Mouse (Mus musculus) lung, postnatal 0 days (tissue): ENCODE measurements around the gene Vmn1r183. TPM values are rescaled to one million over a fixed set of nuclear protein-coding genes. Genes with fewer than 3 reads are reported as not detected.
A peak's percentile ranks its signal among the peaks of the same experiment; 100 is the strongest.

Experiments used
- ATAC-seq: fragments of 200-750 bp; cut with Nextera tagmentation; 2 replicates; pipeline ENCODE4 v1.8.0; 2017; ENCODE audit warnings: moderate library complexity
- DNase-seq: peaks from one replicate; pipeline ENCODE4 v3.0.0-alpha.2; 2016; ENCODE audit warnings: low spot score
- H3K27ac ChIP-seq: fragments of 300-500 bp; sonication (generic); 2 replicates; pipeline ENCODE4 v1.5.1; 2014; ENCODE audit warnings: antibody characterized with exemption, mild to moderate bottlenecking, low read length, mixed read lengths
- H3K27me3 ChIP-seq: fragments of 300-500 bp; sonication (generic); replicated peaks from 2 replicates; pipeline ENCODE4 v1.6.1; 2014; ENCODE audit warnings: low read length, mixed read lengths; ENCODE audit not compliant: insufficient read depth
- H3K36me3 ChIP-seq: fragments of 300-500 bp; sonication (generic); 2 replicates; pipeline ENCODE4 v1.6.1; 2014; ENCODE audit warnings: low read length, mixed read lengths; ENCODE audit not compliant: insufficient read depth
- H3K4me1 ChIP-seq: fragments of 300-500 bp; sonication (generic); 2 replicates; pipeline ENCODE4 v1.6.1; 2014; ENCODE audit warnings: antibody characterized with exemption, low read depth, low read length, mixed read lengths; ENCODE audit not compliant: insufficient read depth
- H3K4me2 ChIP-seq: fragments of 300-500 bp; sonication (generic); replicated peaks from 2 replicates; pipeline ENCODE4 v1.6.1; 2014; ENCODE audit warnings: low read depth, mild to moderate bottlenecking, low read length, moderate library complexity, mixed read lengths
- H3K4me3 ChIP-seq: fragments of 300-500 bp; sonication (generic); 2 replicates; pipeline ENCODE4 v1.5.1; 2014; ENCODE audit warnings: low read depth, low read length
- H3K9ac ChIP-seq: fragments of 300-500 bp; sonication (generic); replicated peaks from 2 replicates; pipeline ENCODE4 v1.6.1; 2014; ENCODE audit warnings: low read depth, mild to moderate bottlenecking
- H3K9me3 ChIP-seq: fragments of 300-500 bp; sonication (generic); 2 replicates; pipeline ENCODE4 v1.6.1; 2016; ENCODE audit warnings: low read length, mixed read lengths
- CTCF ChIP-seq: IDR thresholded peaks from 2 replicates; pipeline ENCODE4 v1.5.1; 2016; ENCODE audit warnings: antibody characterized with exemption, mild to moderate bottlenecking
- EP300 ChIP-seq: IDR thresholded peaks from 2 replicates; pipeline ENCODE4 v1.6.1; 2016; ENCODE audit warnings: antibody characterized with exemption, mild to moderate bottlenecking, control low read depth
- WGBS: fragments of 180-500 bp; shearing (Covaris S2); extraction: QIAGEN DNeasy Blood & Tissue Kit; methylation state at CpG from one replicate; pipeline ENCODE4 v1.1.7; 2014; 5-methylcytosine and 5-hydroxymethylcytosine counted together
- polyA plus RNA-seq: library from polyadenylated mRNA; unstranded; fragments of >200 nt; fragmentation: Nextera tagmentation; extraction: Ambion mirVana; gene quantifications from 2 replicates; pipeline ENCODE4 v1.2.1, GENCODE M21; 2015

The Vmn1r183 gene
- polyA plus RNA-seq, 1 experiment from 2014 or later: not detected

- ATAC-seq (peak; percentile 65), DNase-seq (peak; percentile 89)
- Histone ChIP-seq H3K9ac (peak overlapping the region; percentile 68), H3K4me1 (no peaks in the 10 kb centered on the region), H3K4me3 (peak overlapping the region; percentile 61), H3K27ac (peak overlapping the region; percentile 88), H3K36me3 (peaks cover 3% of the 10 kb centered on the region; the same call in 1 of the 2 replicates), H3K4me2 (peak overlapping the region; percentile 83), H3K9me3 (peaks cover 8% of the 10 kb centered on the region), H3K27me3 (no peaks in the 10 kb centered on the region)
- TF ChIP-seq EP300: no peak
- no peak for TF ChIP-seq CTCF
- 8% methylated on average over 12 of the region's 12 CpGs for WGBS
Measured at GRCm38 (mm10) chr7:24113001-24113400, 59.9 kb downstream of the Vmn1r183 start.

Other genes starting within 250 kb of the Vmn1r183 start
- gene Vmn1r175, start 242.6 kb upstream of the Vmn1r183 start, polyA plus RNA-seq: not detected in 2 replicates
- gene Vmn1r176, start 215.9 kb upstream of the Vmn1r183 start, polyA plus RNA-seq: not detected in 2 replicates
- not detected in 2 replicates for gene Vmn1r177, start 186.8 kb upstream of the Vmn1r183 start, polyA plus RNA-seq
- gene Vmn1r178, start 161.2 kb upstream of the Vmn1r183 start, polyA plus RNA-seq: not detected in 2 replicates
- gene Vmn1r179, start 126.3 kb upstream of the Vmn1r183 start, polyA plus RNA-seq: not detected in 2 replicates
- not detected in 2 replicates for gene Vmn1r180, start 102.6 kb upstream of the Vmn1r183 start, polyA plus RNA-seq
- not detected in 2 replicates for gene Vmn1r181, start 78.6 kb upstream of the Vmn1r183 start, polyA plus RNA-seq
- not detected in 2 replicates for gene V1rd19, start 51.6 kb upstream of the Vmn1r183 start, polyA plus RNA-seq
- 10.4 and 10.5 TPM in 2 replicates for gene Zfp180, start 28.7 kb downstream of the Vmn1r183 start, polyA plus RNA-seq
- 3.3 and 4.3 TPM in 2 replicates for gene Zfp112, start 59.1 kb downstream of the Vmn1r183 start, polyA plus RNA-seq
- gene Zfp235, start 80.9 kb downstream of the Vmn1r183 start, polyA plus RNA-seq: 10.2 and 11.5 TPM in 2 replicates
- 0.90 and 1.1 TPM in 2 replicates for gene Zfp114, start 121.8 kb downstream of the Vmn1r183 start, polyA plus RNA-seq
- gene Zfp111, start 158.2 kb downstream of the Vmn1r183 start, polyA plus RNA-seq: 3.7 and 4.4 TPM in 2 replicates
- 1.2 and 1.7 TPM in 2 replicates for gene Zfp109, start 184.3 kb downstream of the Vmn1r183 start, polyA plus RNA-seq
- 2.2 and 2.4 TPM in 2 replicates for gene Zfp108, start 201.5 kb downstream of the Vmn1r183 start, polyA plus RNA-seq
- 4.4 and 5.3 TPM in 2 replicates for gene Zfp93, start 217.2 kb downstream of the Vmn1r183 start, polyA plus RNA-seq
- 15.7 and 16.7 TPM in 2 replicates for gene Zfp61, start 248.0 kb downstream of the Vmn1r183 start, polyA plus RNA-seq